Mouse (Mus musculus) urinary bladder, postnatal 14 days (tissue): ENCODE measurements around the gene Bcas2.
A peak's percentile ranks its signal among the peaks of the same experiment; 100 is the strongest.
"Not testable (repeated sequence)": the region's sequence is repeated elsewhere in the genome, so short reads cannot be mapped to it uniquely, and the experiment has no call there.

Experiments
- DNase-seq: peaks from one replicate; pipeline ENCODE4 v3.0.0; 2021; ENCODE audit warnings: low spot score

Bcas2 gene

DNA sequence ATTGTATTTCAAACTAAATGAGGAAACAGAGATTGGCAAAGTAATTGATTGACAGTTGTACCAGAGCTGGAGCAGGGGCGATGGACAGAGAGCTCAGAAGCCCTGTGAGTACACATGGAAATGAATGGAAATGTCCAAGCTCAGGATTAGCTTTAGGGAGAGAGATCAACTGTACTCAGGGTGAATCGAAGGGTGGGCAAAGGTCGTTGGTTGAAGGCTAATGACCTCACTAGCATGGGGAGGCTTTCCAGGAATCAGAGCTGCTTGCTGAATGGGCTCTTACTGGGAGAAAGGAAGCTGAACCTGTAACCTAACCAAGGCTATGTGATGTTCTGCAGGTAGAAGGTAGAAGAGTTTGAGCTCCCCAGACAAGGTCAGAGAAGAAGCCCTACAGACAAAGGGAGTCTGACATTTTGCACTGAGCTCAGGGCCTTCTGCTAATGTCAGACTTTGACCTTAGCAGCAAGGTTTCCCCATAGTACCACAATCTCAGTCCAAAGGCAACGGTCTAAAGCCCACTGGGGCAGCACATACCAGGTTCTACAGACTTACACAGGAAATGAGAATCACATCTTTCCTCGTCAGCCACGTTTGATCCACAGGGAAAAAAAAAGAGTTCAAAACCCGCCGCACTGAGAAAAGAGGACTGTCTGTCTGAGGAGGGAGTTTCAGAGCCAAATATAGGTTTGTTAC lies 43.3 kb downstream of the Bcas2 start:
- no peak for DNase-seq

DNA sequence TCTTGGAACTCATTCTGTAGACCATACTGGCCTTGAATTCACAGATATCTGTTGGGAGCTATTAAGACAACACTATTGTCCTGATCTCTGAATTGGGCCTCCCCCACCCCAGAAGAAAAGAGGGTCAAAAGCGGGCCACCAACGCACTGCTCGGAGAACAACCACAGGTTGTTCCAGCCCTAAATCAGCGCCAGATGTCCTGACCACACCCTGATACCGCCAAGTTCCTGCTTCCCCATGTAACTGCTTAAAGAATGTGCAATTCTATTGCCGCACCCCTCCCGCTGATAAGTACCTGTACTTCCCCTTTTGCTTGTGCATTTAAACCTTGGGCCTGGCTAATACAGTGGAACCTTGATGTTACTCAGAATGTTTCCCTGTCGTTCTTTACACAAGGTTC lies 43.9 kb downstream of the Bcas2 start:
- DNase-seq: not testable (repeated sequence)

DNA sequence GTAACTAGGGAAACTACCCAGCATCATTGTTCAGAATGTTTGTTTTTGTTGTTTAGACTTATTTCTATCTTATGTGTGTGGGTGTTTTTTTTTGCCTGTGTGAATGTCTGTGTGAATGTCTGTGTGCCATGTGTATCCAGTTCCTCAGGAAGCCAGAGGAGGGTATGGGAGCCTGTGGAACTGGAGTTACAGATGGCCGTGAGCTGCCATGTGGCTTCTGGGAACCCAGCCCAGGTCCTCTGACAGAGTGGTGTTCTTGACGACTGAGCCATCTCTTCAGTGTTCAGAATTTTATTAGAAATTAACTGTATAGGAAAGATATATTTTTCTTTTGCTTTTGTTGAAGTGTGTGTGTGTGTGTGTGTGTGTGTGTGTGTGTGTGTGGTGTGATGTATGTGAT lies 50.0 kb downstream of the Bcas2 start:
- no peak for DNase-seq

DNA sequence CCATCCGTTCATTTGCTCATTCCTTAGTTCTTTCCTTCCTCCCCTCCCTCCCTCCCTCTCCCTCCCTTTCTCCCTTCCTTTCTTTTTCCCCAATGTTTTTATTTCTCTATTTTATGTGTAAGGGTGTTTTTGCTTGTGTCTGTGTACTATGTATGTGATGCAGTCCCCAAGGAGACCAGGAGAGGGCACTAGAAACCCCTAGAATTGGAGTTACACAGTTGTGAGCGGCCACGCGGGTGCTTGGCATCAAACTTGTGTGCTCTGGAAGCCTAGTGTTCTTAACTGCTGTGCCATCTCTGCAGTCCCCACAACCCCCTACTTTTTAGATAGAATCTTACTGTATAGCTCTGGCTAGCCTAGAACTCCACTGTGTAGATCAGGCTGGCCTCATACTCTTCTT lies 52.3 kb downstream of the Bcas2 start:
- peak; percentile 10 for DNase-seq

DNA sequence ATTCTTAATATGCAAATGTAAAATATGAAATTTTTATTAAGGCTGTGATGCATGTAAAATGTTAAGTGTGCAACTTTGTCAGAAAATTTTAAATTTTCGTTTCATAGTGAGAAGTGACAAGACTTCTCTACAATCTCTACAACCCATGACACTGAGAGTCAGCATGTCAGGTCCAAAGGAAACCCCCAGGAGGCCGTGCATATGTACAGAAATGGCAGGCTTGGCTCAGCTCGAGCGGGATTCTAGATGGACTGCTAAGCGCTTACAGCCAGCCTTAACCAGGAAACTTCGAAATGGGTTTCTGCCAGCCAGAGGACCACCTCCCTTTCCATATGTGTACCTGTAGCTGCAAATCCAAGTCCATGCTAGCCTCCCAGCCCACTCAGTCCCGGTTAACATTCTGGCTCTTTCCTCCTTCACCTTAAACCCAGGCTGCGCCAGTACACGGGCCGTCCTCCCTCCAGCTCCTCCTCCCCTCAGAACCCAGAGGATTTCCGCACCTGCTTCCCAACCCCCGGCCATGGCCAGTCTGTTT lies 52.8 kb downstream of the Bcas2 start:
- DNase-seq: no peak

DNA sequence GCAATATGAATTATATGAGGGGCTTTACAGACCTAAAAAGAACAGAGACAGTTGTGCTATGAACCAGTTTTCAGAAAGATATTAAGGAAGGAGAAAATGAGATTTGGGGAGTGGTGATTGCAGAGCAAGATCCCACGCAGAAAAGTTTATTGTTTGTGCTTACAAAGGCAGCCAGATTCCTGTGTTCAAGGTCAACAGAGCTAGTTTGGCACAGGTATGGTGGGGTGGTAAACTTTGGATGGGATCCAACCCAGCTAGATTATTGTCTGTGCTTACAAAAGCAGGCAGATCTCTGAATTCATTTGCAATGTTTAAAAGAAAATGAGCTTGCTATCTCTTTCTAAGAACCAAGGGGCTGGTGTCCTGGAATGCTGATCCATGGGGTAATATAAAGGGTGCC lies 56.3 kb downstream of the Bcas2 start:
- no peak for DNase-seq
